9 mouse cellular contexts compared by ENCODE assay signal in the genomic region with DNA sequence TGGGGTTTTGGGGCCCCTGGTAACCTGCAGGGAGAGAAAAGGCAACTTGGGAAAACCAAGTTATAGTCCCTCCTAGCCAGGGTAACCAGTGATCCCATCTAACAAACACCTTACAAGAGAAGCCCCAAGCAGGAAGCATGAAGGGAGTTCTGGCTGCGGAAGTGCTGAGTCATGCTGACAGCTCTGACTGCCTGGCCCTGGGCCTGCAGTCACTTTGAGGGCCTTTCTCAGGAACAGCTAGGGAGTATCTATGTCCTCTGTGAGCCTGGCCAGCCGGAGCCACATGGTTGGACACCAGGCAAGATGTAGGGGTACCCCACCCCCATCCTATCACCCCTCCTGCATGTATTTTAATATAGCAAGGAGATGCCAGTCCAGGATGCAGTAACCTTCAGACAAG. TPM values are rescaled to one million over a fixed set of nuclear protein-coding genes. Genes with fewer than 3 reads are reported as not detected.
A peak's percentile ranks its signal among the peaks of the same experiment; 100 is the strongest.
DNase-seq lines count a peak whose midpoint lies in the region; ATAC-seq and TF ChIP-seq lines count a peak whose summit lies in the region.
"Had no signal": no experiment of that assay in that cellular context is flagged by ENCODE, and none has a peak within 500 bp of the region (broad histone marks: within the 10 kb centered on the region; RNA-seq: fewer than 3 reads in every experiment).

No protein-coding gene starts in this region.

- 89% methylated on average over 2 of the region's 2 CpGs for WGBS in forebrain, embryonic 10.5 days
- WGBS in forebrain, postnatal 0 days = 90% methylated on average over 2 of the region's 2 CpGs

- peak overlapping the region; percentile 32; the same call in 1 of the 2 replicates for H3K27ac ChIP-seq in forebrain, embryonic 10.5 days
- no peak overlapping the region for H3K27ac ChIP-seq in forebrain, postnatal 0 days (ENCODE audit: low read depth, low read length)
- H3K27ac ChIP-seq in ES-E14 (ENCODE audit: insufficient read depth, low read depth, low read length, poor library complexity, severe bottlenecking) = peak overlapping the region; percentile 81
- H3K27ac ChIP-seq: midbrain, embryonic 12.5 days had no signal

- ATAC-seq in forebrain, postnatal 0 days = no peak
- peak; percentile 59 to 61 for ATAC-seq in hematopoietic stem cell, adult 5-6 weeks (replicated peaks in 1 of 2; ENCODE audit: insufficient read depth in 1 of 2, low FRiP score in 2 of 2, low TSS enrichment in 1 of 2, low read depth in 1 of 2, poor library complexity in 2 of 2, severe bottlenecking in 2 of 2)
- peak; percentile 55 for ATAC-seq in megakaryocyte, adult 5-6 weeks (ENCODE audit: poor library complexity, severe bottlenecking)

- DNase-seq in forebrain, embryonic 10.5 days (ENCODE audit: extremely low spot score, low spot score) = no peak
- DNase-seq in forebrain, postnatal 0 days = no peak
- no peak for DNase-seq in ES-E14 (ENCODE audit: low read depth, low spot score)
- peak; percentile 58 for DNase-seq in fibroblast of lung, adult 2 months (ENCODE audit: low read depth)
- no peak for DNase-seq in cerebellum, adult 9-10 months
- no peak for DNase-seq in embryo, embryonic 10.5 days (ENCODE audit: low spot score)

- no peak for TF ChIP-seq CTCF in forebrain, postnatal 0 days (IDR thresholded peaks at IDR 0.05; ENCODE audit: low read depth)

- no peaks in the 10 kb centered on the region for H3K9me3 ChIP-seq in forebrain, embryonic 10.5 days
- no peaks in the 10 kb centered on the region for H3K9me3 ChIP-seq in forebrain, postnatal 0 days (ENCODE audit: low read length)
- no peaks in the 10 kb centered on the region for H3K9me3 ChIP-seq in ES-E14 (ENCODE audit: control insufficient read depth, insufficient read depth, low read depth, low read length)
- H3K9me3 ChIP-seq: midbrain, embryonic 12.5 days had no signal

- H3K36me3 ChIP-seq in forebrain, embryonic 10.5 days (replicated peaks) = peaks cover 97% of the 10 kb centered on the region
- H3K36me3 ChIP-seq in forebrain, postnatal 0 days (ENCODE audit: insufficient read depth) = peaks cover 74% of the 10 kb centered on the region
- peaks cover 70% of the 10 kb centered on the region for H3K36me3 ChIP-seq in ES-E14 (ENCODE audit: control insufficient read depth, insufficient read depth, low read length, poor library complexity, severe bottlenecking)

- no peak overlapping the region for H3K4me2 ChIP-seq in forebrain, postnatal 0 days (ENCODE audit: low read depth)
- H3K4me2 ChIP-seq: midbrain, embryonic 12.5 days had no signal

- in situ Hi-C loops in ES-E14 (cut with MboI; ENCODE audit: low sequenced_read_pairs in 2 of 2, unreplicated experiment in 2 of 2) = no loop called here

- H3K4me1 ChIP-seq in forebrain, embryonic 10.5 days = no peaks in the 10 kb centered on the region
- H3K4me1 ChIP-seq in forebrain, postnatal 0 days (ENCODE audit: insufficient read depth) = no peaks in the 10 kb centered on the region
- peaks cover 4 to 20% of the 10 kb centered on the region in 2 experiments; a peak in 2 of 4 replicates for H3K4me1 ChIP-seq in ES-E14 (ENCODE audit: control insufficient read depth in 2 of 2, insufficient read depth in 2 of 2, low read length in 2 of 2, poor library complexity in 1 of 2)

- H3K9ac ChIP-seq in forebrain, postnatal 0 days = no peak overlapping the region
- peak overlapping the region; percentile 41; the same call in 1 of the 2 replicates for H3K9ac ChIP-seq in ES-E14 (ENCODE audit: insufficient read depth, low read depth, low read length, poor library complexity, severe bottlenecking)
- H3K9ac ChIP-seq: midbrain, embryonic 12.5 days had no signal

- H3K27me3 ChIP-seq in forebrain, embryonic 10.5 days (ENCODE audit: poor library complexity, severe bottlenecking) = no peaks in the 10 kb centered on the region
- no peaks in the 10 kb centered on the region for H3K27me3 ChIP-seq in forebrain, postnatal 0 days (ENCODE audit: insufficient read depth, low read length)
- H3K27me3 ChIP-seq: midbrain, embryonic 12.5 days had no signal

- H3K4me3 ChIP-seq in forebrain, embryonic 10.5 days = no peak overlapping the region
- H3K4me3 ChIP-seq in forebrain, postnatal 0 days (ENCODE audit: low read depth, low read length) = no peak overlapping the region
- H3K4me3 ChIP-seq in ES-E14 (ENCODE audit: insufficient read depth in 1 of 2, low read depth in 1 of 2, low read length in 2 of 2, poor library complexity in 1 of 2, severe bottlenecking in 1 of 2) = no peak overlapping the region
- H3K4me3 ChIP-seq: midbrain, embryonic 12.5 days had no signal

TF ChIP-seq in ES-E14, 5 proteins besides CTCF, POLR2A, EP300 and RAD21:
- TF ChIP-seq ZNF384 (IDR thresholded peaks at IDR 0.05; ENCODE audit: low read depth, low read length) (no peak), ZC3H11A (IDR thresholded peaks at IDR 0.05; ENCODE audit: borderline replicate concordance, low read depth, low read length) (no peak), MAFK (IDR thresholded peaks at IDR 0.05; ENCODE audit: insufficient read depth, low read depth, low read length) (peak; percentile 97), HCFC1 (IDR thresholded peaks at IDR 0.05; ENCODE audit: borderline replicate concordance, insufficient read depth, low read length) (no peak), CHD2 (IDR thresholded peaks at IDR 0.05; ENCODE audit: low read depth, low read length) (no peak)

RNA-seq across cellular contexts. Expression of a gene that starts 16.3 kb away (rescaled TPM):
- polyA plus RNA-seq in forebrain, embryonic 10.5 days (2016; fragmentation: Nextera tagmentation; extraction: Ambion mirVana) = 338 and 351 TPM in 2 replicates
- total RNA-seq in forebrain, postnatal 0 days (2014; rRNA removed) = 374 and 390 TPM in 2 replicates
- polyA plus RNA-seq in forebrain, postnatal 0 days (2015; fragmentation: Nextera tagmentation; extraction: Ambion mirVana) = 278 and 281 TPM in 2 replicates
- total RNA-seq in ES-E14 (2012; rRNA removed) = 740 and 1,077 TPM in 2 replicates
- total RNA-seq in hematopoietic stem cell, adult 5-6 weeks (2017) = 412 and 462 TPM in 2 replicates
- total RNA-seq in megakaryocyte, adult 5-6 weeks (2015) = 195 and 196 TPM in 2 replicates
- 517 and 539 TPM in 2 replicates for total RNA-seq in megakaryocyte, adult 5-6 weeks (2017)
